Comparison of ENCODE assay signal across 24 mouse cellular contexts in the genomic region with DNA sequence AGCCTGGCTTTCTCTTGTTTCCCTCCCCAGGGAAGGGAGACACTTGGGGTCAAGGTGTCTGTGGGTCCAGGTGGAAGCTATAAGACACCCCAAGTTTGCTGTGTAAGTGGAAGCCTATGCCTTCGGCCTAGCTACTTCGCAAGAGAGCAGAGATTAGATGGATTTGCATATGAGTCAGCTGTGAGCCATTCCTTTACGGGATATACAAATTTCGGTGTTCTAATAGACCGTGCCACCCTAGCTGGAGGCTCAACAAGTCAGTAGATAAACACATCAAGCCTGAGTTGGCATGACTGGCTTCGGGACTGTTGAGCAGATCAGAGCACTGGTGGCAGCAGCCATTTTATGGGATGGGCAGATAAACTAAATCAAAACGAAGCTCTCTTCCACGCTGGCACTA. TPM values are rescaled to one million over a fixed set of nuclear protein-coding genes. Genes with fewer than 3 reads are reported as not detected.
"Had no signal": no experiment of that assay in that cellular context is flagged by ENCODE, and none has a peak within 500 bp of the region (broad histone marks: within the 10 kb centered on the region; RNA-seq: fewer than 3 reads in every experiment).

No protein-coding gene starts in this region.

- DNase-seq: liver, postnatal 0 days; lung, adult 2 months; lung, postnatal 14 days; lung, postnatal 4 days; midbrain, embryonic 14.5 days; retina, postnatal 1 day; right cerebral cortex, adult 18-20 months; right cerebral cortex, postnatal 25 days; right cerebral cortex, postnatal 4 days; spleen, adult 18-20 months; thymus, adult 18-20 months; thymus, postnatal 14 days; thymus, postnatal 36 days had no signal

- H3K4me2 ChIP-seq: liver, embryonic 15.5 days; lung, embryonic 15.5 days; midbrain, embryonic 12.5 days; neural tube, embryonic 13.5 days; neural tube, embryonic 15.5 days; stomach, embryonic 15.5 days had no signal

- ATAC-seq: liver, postnatal 0 days; lung, postnatal 0 days; midbrain, embryonic 16.5 days had no signal

- H3K36me3 ChIP-seq: liver, embryonic 15.5 days; lung, embryonic 15.5 days; midbrain, embryonic 10.5 days; midbrain, embryonic 12.5 days; neural tube, embryonic 13.5 days; neural tube, embryonic 15.5 days; stomach, embryonic 15.5 days had no signal

- H3K27me3 ChIP-seq: liver, embryonic 15.5 days; lung, embryonic 15.5 days; midbrain, embryonic 12.5 days; neural tube, embryonic 13.5 days; neural tube, embryonic 15.5 days; stomach, embryonic 15.5 days had no signal

- H3K9me3 ChIP-seq: liver, embryonic 15.5 days; lung, embryonic 15.5 days; midbrain, embryonic 10.5 days; midbrain, embryonic 12.5 days; neural tube, embryonic 13.5 days; neural tube, embryonic 15.5 days; stomach, embryonic 15.5 days had no signal

- H3K27ac ChIP-seq: liver, embryonic 15.5 days; lung, embryonic 15.5 days; midbrain, embryonic 10.5 days; midbrain, embryonic 12.5 days; neural tube, embryonic 13.5 days; neural tube, embryonic 15.5 days; stomach, embryonic 15.5 days had no signal

- H3K9ac ChIP-seq: liver, embryonic 15.5 days; liver, postnatal 0 days; lung, embryonic 15.5 days; midbrain, embryonic 12.5 days; neural tube, embryonic 13.5 days; neural tube, embryonic 15.5 days; stomach, embryonic 15.5 days had no signal

- H3K4me1 ChIP-seq: liver, embryonic 15.5 days; lung, embryonic 15.5 days; midbrain, embryonic 12.5 days; neural tube, embryonic 13.5 days; neural tube, embryonic 15.5 days; stomach, embryonic 15.5 days had no signal

- H3K4me3 ChIP-seq: liver, embryonic 15.5 days; lung, embryonic 15.5 days; midbrain, embryonic 10.5 days; midbrain, embryonic 12.5 days; myocyte; neural tube, embryonic 13.5 days; neural tube, embryonic 15.5 days; stomach, embryonic 15.5 days had no signal

RNA-seq across cellular contexts. Expression of a gene that starts 31.6 kb away (rescaled TPM):
- total RNA-seq: megakaryocyte-erythroid progenitor cell, adult 5-6 weeks had no signal
- polyA plus RNA-seq: midbrain, embryonic 10.5 days; midbrain, embryonic 12.5 days; midbrain, embryonic 14.5 days; myocyte; neural tube, embryonic 15.5 days had no signal
